Mouse (Mus musculus): ENCODE measurements at regions not wholly inside any gene's neighbourhood (a gene's known extent, or its start where the extent isn't known, plus 50 kb on each side); places are given as distances from the start of the nearest gene placed in this dataset.

DNA sequence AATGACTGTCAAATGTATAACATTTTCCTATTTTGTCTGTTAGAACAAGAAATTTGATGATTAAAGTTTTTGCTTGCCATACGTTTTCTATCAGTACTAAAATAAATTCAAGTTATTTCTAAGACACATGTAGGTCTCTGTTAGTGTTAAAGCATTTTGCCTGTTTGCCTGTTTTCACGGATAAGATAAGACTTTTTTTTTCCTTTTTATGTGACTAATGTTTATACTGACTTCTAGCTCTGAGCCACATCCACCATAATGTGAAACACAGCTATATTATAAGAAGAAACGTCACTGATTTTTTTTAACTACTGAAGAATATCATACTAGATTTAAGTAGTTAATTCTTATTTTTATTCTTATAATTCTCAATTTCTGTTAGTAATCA is 1012.6 kb downstream of the Cdh8 start:
- WGBS: 73% methylated on average over 3 of the region's 3 CpGs
- Histone ChIP-seq H3K9me3 (ENCODE audit: control insufficient read depth, low read length) (no peaks in the 10 kb centered on the region), H3K27me3 (replicated peaks; ENCODE audit: control insufficient read depth, insufficient read depth, low read length) (no peaks in the 10 kb centered on the region), H3K27ac (replicated peaks; ENCODE audit: low read depth, low read length) (no peak overlapping the region), H3K4me3 (ENCODE audit: low read depth, low read length) (no peak overlapping the region), H3K4me2 (ENCODE audit: low read depth, low read length) (no peak overlapping the region), H3K36me3 (ENCODE audit: control insufficient read depth, insufficient read depth, low read length) (no peaks in the 10 kb centered on the region), H3K9ac (ENCODE audit: low read depth, low read length) (no peak overlapping the region), H3K4me1 (ENCODE audit: control insufficient read depth, insufficient read depth, low read length) (no peaks in the 10 kb centered on the region)
- no peak for DNase-seq (ENCODE audit: low spot score)
- no peak for ATAC-seq (ENCODE audit: low read depth)

DNA sequence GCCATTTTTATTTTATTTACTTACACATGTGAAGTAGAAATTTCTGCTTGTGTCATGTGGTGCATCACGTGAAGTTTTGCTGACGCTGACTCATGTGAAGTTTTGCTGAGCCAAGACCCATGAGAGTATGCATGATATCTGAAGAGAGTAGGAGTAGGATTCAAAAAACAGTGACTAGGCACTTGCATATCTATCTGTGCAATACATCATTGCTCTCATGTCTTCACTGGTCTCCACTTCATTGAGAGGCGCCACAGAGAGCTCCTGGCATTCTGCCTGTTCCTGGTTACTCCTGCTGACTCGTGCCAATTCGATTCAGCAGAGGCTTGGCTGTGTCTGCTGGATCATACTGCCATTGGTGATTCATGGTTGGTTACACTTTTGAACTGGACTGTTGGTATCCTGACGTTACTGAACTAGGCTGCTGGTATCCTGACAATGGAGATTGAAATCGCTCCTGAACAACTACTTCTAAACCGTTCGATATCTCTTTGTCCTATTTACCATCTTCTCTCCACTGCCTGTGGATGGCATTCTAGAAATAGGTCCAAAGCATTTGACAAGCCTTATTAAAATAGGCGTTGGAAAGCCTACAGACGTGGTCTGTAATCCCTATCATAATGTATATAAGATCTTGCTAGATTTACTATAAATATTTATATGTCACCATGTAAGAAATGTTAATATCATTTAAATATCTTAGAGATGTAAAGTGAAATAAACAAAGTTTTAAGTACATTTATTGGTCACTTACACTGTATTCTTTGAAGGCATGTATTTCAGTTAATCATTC is 1013.2 kb downstream of the Cdh8 start:
- DNase-seq (ENCODE audit: low spot score) (peak; percentile 1), ATAC-seq (ENCODE audit: low read depth) (no peak)
- no peaks in the 10 kb centered on the region for H3K4me1 ChIP-seq (ENCODE audit: control insufficient read depth, insufficient read depth, low read length)
- no peak overlapping the region for H3K4me3 ChIP-seq (ENCODE audit: low read depth, low read length)
- no peaks in the 10 kb centered on the region for H3K9me3 ChIP-seq (ENCODE audit: control insufficient read depth, low read length)
- no peaks in the 10 kb centered on the region for H3K36me3 ChIP-seq (ENCODE audit: control insufficient read depth, insufficient read depth, low read length)
- H3K9ac ChIP-seq (ENCODE audit: low read depth, low read length): no peak overlapping the region
- WGBS: 84% methylated on average over 11 of the region's 11 CpGs
- no peaks in the 10 kb centered on the region for H3K27me3 ChIP-seq (replicated peaks; ENCODE audit: control insufficient read depth, insufficient read depth, low read length)
- H3K27ac ChIP-seq (replicated peaks; ENCODE audit: low read depth, low read length): no peak overlapping the region
- no peak overlapping the region for H3K4me2 ChIP-seq (ENCODE audit: low read depth, low read length)

DNA sequence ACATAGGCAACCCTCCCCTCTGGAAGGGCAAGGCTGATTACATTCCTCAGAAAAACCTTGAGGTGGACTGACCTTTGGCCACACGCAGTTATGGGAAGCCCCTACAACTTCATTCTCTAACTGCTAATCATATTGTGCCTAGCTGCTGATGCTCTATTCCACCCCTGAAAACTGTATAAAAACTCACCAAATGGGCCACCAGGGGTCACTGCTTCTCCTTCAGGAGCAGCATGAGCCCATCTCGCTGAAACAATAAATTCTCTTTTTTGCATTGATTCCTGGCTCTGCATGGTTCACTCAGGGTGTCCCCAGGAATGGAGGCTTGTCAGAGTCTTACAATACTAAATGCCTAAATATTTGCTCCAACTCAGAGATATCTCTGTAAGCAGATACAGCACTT is 1034.5 kb downstream of the Cdh8 start:
- 85% methylated on average over 2 of the region's 2 CpGs for WGBS
- ATAC-seq (ENCODE audit: low read depth): no peak
- DNase-seq (ENCODE audit: low spot score): no peak

DNA sequence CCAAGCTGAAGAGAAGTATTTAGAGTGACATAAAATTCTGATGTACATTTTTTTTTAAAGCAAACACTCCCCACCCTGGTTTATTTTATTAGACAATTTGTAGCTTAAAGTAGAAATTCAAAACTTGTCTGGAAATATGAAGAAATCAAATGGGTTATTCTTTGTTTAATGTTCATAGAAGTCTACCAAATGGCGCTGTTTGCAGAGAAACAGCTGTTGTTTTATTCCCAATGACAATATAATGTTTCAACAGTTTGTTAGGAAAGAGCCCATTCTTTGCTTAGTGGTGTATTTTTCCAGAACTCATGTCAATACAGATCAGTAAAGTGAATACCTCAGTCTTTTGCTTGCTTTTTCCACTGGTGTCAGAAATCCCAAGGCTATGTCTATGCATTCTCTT is 1035.9 kb downstream of the Cdh8 start:
- no peaks in the 10 kb centered on the region for H3K4me1 ChIP-seq (ENCODE audit: control insufficient read depth, insufficient read depth, low read length)
- H3K4me2 ChIP-seq (ENCODE audit: low read depth, low read length): no peak overlapping the region
- no peak overlapping the region for H3K4me3 ChIP-seq (ENCODE audit: low read depth, low read length)
- no peak overlapping the region for H3K27ac ChIP-seq (replicated peaks; ENCODE audit: low read depth, low read length)
- DNase-seq (ENCODE audit: low spot score) (peak; percentile 6), ATAC-seq (ENCODE audit: low read depth) (no peak)
- no peaks in the 10 kb centered on the region for H3K36me3 ChIP-seq (ENCODE audit: control insufficient read depth, insufficient read depth, low read length)
- no peak overlapping the region for H3K9ac ChIP-seq (ENCODE audit: low read depth, low read length)
- H3K27me3 ChIP-seq (replicated peaks; ENCODE audit: control insufficient read depth, insufficient read depth, low read length): no peaks in the 10 kb centered on the region
- 58% methylated on average over 1 of the region's 1 CpGs for whole genome bisulfite sequencing
- no peaks in the 10 kb centered on the region for H3K9me3 ChIP-seq (ENCODE audit: control insufficient read depth, low read length)

More for the DNA sequence above, 1034.5 kb downstream of the Cdh8 start:
- Histone ChIP-seq H3K36me3 (ENCODE audit: control insufficient read depth, insufficient read depth, low read length) (no peaks in the 10 kb centered on the region), H3K4me2 (ENCODE audit: low read depth, low read length) (no peak overlapping the region), H3K9ac (ENCODE audit: low read depth, low read length) (no peak overlapping the region), H3K9me3 (ENCODE audit: control insufficient read depth, low read length) (no peaks in the 10 kb centered on the region), H3K27me3 (replicated peaks; ENCODE audit: control insufficient read depth, insufficient read depth, low read length) (no peaks in the 10 kb centered on the region), H3K27ac (replicated peaks; ENCODE audit: low read depth, low read length) (no peak overlapping the region), H3K4me1 (ENCODE audit: control insufficient read depth, insufficient read depth, low read length) (no peaks in the 10 kb centered on the region), H3K4me3 (ENCODE audit: low read depth, low read length) (no peak overlapping the region)

DNA sequence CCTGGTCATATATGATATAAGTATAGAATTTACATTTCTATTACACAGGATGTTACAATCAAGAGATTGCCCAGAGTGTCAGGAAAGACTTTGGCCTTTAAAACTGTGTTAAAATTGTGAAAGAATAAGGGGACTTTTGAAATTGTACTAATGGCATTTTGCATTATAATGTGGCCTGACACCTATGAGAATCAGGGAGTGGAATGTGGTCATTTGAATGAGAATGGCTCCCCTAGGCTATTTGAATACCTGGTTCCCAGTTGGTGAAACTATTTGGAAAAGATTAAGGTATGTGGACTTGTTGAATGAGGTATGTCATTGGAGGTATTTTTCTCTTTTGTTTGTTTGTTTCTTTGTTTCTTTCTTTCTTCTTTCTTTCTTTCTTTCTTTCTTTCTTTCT is 1038.5 kb downstream of the Cdh8 start:
- Histone ChIP-seq H3K9me3 (ENCODE audit: control insufficient read depth, low read length) (no peaks in the 10 kb centered on the region), H3K27me3 (replicated peaks; ENCODE audit: control insufficient read depth, insufficient read depth, low read length) (no peaks in the 10 kb centered on the region), H3K9ac (ENCODE audit: low read depth, low read length) (no peak overlapping the region), H3K4me2 (ENCODE audit: low read depth, low read length) (no peak overlapping the region), H3K36me3 (ENCODE audit: control insufficient read depth, insufficient read depth, low read length) (no peaks in the 10 kb centered on the region), H3K27ac (replicated peaks; ENCODE audit: low read depth, low read length) (no peak overlapping the region), H3K4me3 (ENCODE audit: low read depth, low read length) (no peak overlapping the region), H3K4me1 (ENCODE audit: control insufficient read depth, insufficient read depth, low read length) (no peaks in the 10 kb centered on the region)
- ATAC-seq (ENCODE audit: low read depth) (no peak), DNase-seq (ENCODE audit: low spot score) (no peak)

DNA sequence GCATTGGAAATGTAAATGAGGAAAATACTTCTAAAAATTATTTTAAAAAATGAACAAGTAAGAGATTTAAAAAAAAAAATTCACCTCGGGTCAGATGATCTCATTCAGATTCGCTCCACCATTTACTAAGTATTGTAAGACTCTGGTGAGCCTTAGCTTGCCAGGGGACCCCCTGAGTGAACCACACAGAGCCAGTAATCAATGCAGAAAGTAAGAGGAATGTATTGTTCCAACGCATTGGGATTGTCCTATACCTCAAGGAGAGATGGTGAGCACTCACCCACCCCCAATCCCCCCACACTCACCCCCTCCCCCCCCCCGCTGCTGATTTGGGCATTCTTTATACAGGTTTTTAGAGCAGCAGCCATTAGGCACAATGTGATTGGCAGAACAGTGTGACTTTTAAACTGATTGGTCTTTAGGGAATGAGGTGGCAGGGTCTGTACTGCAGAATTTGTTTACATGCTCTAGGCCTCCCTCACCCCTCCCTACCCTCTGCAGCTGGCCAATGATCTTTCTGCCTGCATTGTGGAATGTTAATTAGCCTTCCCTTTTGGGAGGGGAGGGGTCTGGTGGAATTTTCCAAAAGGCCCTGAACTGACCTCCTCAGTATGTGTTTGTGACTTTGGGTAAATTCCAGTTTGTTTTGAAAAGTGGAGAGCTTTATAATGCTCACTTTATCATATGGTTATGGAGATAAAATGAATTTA is 1043.4 kb downstream of the Cdh8 start:
- Histone ChIP-seq H3K27me3 (replicated peaks; ENCODE audit: control insufficient read depth, insufficient read depth, low read length) (no peaks in the 10 kb centered on the region), H3K4me1 (ENCODE audit: control insufficient read depth, insufficient read depth, low read length) (no peaks in the 10 kb centered on the region), H3K4me3 (ENCODE audit: low read depth, low read length) (no peak overlapping the region), H3K9ac (ENCODE audit: low read depth, low read length) (no peak overlapping the region), H3K36me3 (ENCODE audit: control insufficient read depth, insufficient read depth, low read length) (no peaks in the 10 kb centered on the region), H3K9me3 (ENCODE audit: control insufficient read depth, low read length) (no peaks in the 10 kb centered on the region), H3K27ac (replicated peaks; ENCODE audit: low read depth, low read length) (no peak overlapping the region), H3K4me2 (ENCODE audit: low read depth, low read length) (no peak overlapping the region)
- ATAC-seq (ENCODE audit: low read depth): no peak
- DNase-seq (ENCODE audit: low spot score): peak; percentile 20
- WGBS: 50% methylated on average over 3 of the region's 4 CpGs

DNA sequence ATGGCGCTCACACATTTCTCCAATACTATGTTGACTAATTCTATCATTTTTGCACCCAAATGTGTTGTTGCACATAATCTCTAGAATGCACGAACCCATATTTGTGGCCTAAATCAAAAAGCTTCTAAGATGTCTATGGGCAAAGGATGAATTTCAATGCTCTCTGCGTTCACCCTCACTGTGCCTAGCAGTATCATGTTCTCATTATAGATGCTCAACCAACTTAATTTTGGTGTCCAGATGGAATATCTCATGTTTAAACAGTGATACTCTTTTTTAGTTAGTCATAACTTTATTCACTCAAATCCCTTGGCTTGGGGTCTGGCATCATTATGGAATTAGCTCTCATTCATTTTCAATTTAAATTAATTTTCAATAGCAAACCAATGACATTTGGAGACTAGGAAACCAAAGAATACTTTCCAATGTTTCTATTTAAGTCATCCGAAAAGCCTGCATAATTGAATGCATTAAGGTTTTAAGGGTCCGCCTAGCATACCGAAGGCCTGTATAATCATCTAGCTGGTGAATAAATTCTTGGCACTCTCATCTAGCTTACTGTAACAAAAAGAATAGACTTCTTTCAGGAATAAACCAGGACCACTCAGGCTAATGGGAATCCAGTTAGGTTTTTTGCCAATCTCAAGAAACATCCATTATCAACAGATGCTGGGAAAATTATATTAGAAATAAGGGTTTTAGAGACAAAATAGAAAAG is 1050.7 kb downstream of the Cdh8 start:
- no peak overlapping the region for H3K4me3 ChIP-seq (ENCODE audit: low read depth, low read length)
- ATAC-seq (ENCODE audit: low read depth) (no peak), DNase-seq (ENCODE audit: low spot score) (peak; percentile 48)
- no peaks in the 10 kb centered on the region for H3K9me3 ChIP-seq (ENCODE audit: control insufficient read depth, low read length)
- no peak overlapping the region for H3K9ac ChIP-seq (ENCODE audit: low read depth, low read length)
- no peaks in the 10 kb centered on the region for H3K4me1 ChIP-seq (ENCODE audit: control insufficient read depth, insufficient read depth, low read length)
- 76% methylated on average over 6 of the region's 6 CpGs for WGBS
- no peaks in the 10 kb centered on the region for H3K36me3 ChIP-seq (ENCODE audit: control insufficient read depth, insufficient read depth, low read length)
- no peak overlapping the region for H3K4me2 ChIP-seq (ENCODE audit: low read depth, low read length)
- no peak overlapping the region for H3K27ac ChIP-seq (replicated peaks; ENCODE audit: low read depth, low read length)
- no peaks in the 10 kb centered on the region for H3K27me3 ChIP-seq (replicated peaks; ENCODE audit: control insufficient read depth, insufficient read depth, low read length)

DNA sequence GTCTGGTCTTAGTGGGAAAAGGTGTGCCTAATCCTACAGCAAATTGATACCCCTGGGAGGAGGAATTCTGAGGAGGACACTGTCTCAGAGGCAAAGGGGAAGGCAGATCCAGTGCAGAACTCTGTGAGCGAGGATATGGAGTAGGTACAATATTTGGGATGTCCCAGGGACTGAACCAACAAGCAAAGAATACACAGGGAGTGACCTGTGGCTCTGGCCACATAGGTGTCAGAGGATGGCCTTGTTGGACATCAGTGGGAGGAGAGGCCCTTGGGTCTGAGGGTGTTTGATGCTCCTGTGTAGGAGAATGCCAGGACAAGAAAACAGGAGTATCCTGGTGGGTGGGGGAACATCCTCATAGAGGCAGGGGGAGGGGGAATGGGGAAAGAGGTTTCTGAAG is 1079.0 kb downstream of the Cdh8 start:
- ATAC-seq (ENCODE audit: low read depth) (no peak), DNase-seq (ENCODE audit: low spot score) (no peak)
- Histone ChIP-seq H3K9ac (ENCODE audit: low read depth, low read length) (no peak overlapping the region), H3K27me3 (replicated peaks; ENCODE audit: control insufficient read depth, insufficient read depth, low read length) (no peaks in the 10 kb centered on the region), H3K4me1 (ENCODE audit: control insufficient read depth, insufficient read depth, low read length) (no peaks in the 10 kb centered on the region), H3K4me2 (ENCODE audit: low read depth, low read length) (no peak overlapping the region), H3K9me3 (ENCODE audit: control insufficient read depth, low read length) (no peaks in the 10 kb centered on the region), H3K4me3 (ENCODE audit: low read depth, low read length) (no peak overlapping the region), H3K27ac (replicated peaks; ENCODE audit: low read depth, low read length) (no peak overlapping the region), H3K36me3 (ENCODE audit: control insufficient read depth, insufficient read depth, low read length) (no peaks in the 10 kb centered on the region)
- WGBS: 89% methylated on average over 1 of the region's 1 CpGs

All from embryonic facial prominence, embryonic 14.5 days (tissue).